Mouse (Mus musculus) embryonic facial prominence, embryonic 13.5 days (tissue): ENCODE data around the gene Actl11. TPM values are rescaled to one million over a fixed set of nuclear protein-coding genes. Genes with fewer than 3 reads are reported as not detected.
A peak's percentile ranks its signal among the peaks of the same experiment; 100 is the strongest.

ENCODE experiments used
- ATAC-seq: fragments of 200-750 bp; cut with Nextera tagmentation; 2 replicates; pipeline ENCODE4 v1.8.0; 2017; ENCODE audit warnings: low read depth; ENCODE audit not compliant: insufficient number of reproducible peaks, insufficient read depth, low FRiP score, low TSS enrichment
- H3K27ac ChIP-seq: fragments of 300-500 bp; sonication (generic); 2 replicates; pipeline ENCODE4 v1.5.1; 2015; ENCODE audit warnings: moderate library complexity, mild to moderate bottlenecking, inconsistent platforms
- H3K27me3 ChIP-seq: fragments of 300-500 bp; sonication (generic); 2 replicates; pipeline ENCODE4 v1.6.1; 2015; ENCODE audit warnings: mild to moderate bottlenecking, inconsistent platforms
- H3K36me3 ChIP-seq: fragments of 300-500 bp; sonication (generic); 2 replicates; pipeline ENCODE4 v1.6.1; 2015; ENCODE audit warnings: mild to moderate bottlenecking, inconsistent platforms
- H3K4me1 ChIP-seq: fragments of 300-500 bp; sonication (generic); 2 replicates; pipeline ENCODE4 v1.6.1; 2015; ENCODE audit warnings: inconsistent platforms
- H3K4me2 ChIP-seq: fragments of 300-500 bp; sonication (generic); 2 replicates; pipeline ENCODE4 v1.6.1; 2015; ENCODE audit warnings: moderate library complexity, mild to moderate bottlenecking, inconsistent platforms
- H3K4me3 ChIP-seq: fragments of 300-500 bp; sonication (generic); 2 replicates; pipeline ENCODE4 v1.5.1; 2015; ENCODE audit warnings: mild to moderate bottlenecking, inconsistent platforms
- H3K9ac ChIP-seq: fragments of 300-500 bp; sonication (generic); 2 replicates; pipeline ENCODE4 v1.6.1; 2015; ENCODE audit warnings: mild to moderate bottlenecking, inconsistent platforms
- H3K9me3 ChIP-seq: fragments of 300-500 bp; sonication (generic); 2 replicates; pipeline ENCODE4 v1.6.1; 2016; ENCODE audit warnings: inconsistent platforms
- WGBS: fragments of 180-500 bp; shearing (Covaris S2); methylation state at CpG from one replicate; pipeline ENCODE4 v1.1.7; 2015; ENCODE audit warnings: mixed read lengths; 5-methylcytosine and 5-hydroxymethylcytosine counted together
- polyA plus RNA-seq: library from polyadenylated mRNA; unstranded; fragments of >200 nt; fragmentation: Nextera tagmentation; extraction: Ambion mirVana; gene quantifications from 2 replicates; pipeline ENCODE4 v1.2.1, GENCODE M21; 2015

The Actl11 gene
- polyA plus RNA-seq, 1 experiment from 2014 or later: not detected

DNA sequence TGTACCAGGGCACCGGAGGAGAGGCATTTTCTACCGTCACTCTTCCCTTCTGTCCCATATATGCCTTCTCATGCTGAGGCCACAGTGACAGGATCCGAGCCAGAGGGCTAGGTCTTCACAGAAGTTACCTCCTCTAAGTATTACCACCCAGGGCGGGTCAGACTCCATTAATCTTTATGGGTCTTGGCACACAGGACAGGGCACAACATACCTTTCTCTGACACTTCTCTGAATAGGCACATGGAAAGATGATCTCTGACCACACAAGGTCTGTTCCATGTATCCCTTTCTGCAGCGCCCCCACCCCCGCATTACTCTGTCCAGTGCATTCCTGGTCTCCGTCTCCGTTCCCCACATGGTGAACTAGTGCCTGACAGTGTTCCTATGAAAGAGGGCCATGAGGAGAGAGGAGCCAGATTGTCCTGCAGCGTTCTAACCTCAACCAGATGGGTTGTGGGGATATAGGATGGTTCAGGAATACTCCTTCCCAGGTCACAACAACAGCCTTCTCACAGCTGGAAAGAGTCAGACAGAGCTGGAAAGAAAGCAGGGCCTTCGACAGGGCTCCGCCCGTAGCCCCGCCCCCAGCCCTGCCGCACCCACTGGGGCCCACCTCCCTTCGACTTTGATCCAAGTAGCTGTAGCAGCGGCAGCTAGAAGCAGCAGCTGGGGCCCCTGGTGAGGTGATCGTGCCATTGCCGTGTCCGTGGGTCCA lies 21.9 kb upstream of the Actl11 start, which contains the start of gene Mst1r:
Mst1r (plus strand) TSS at position 622 of the 715 bp plus-strand sequence.
- Histone ChIP-seq H3K27me3 (peaks cover 5% of the 10 kb centered on the region), H3K27ac (peak within 1 kb of the TSS; percentile 75), H3K4me3 (peak within 1 kb of the TSS; percentile 45), H3K36me3 (peaks cover 12% of the 10 kb centered on the region), H3K4me1 (peaks cover 47% of the 10 kb centered on the region), H3K4me2 (peak within 1 kb of the TSS; percentile 70), H3K9me3 (no peaks in the 10 kb centered on the region), H3K9ac (peak within 1 kb of the TSS; percentile 64)
- 13% methylated on average over 19 of the region's 19 CpGs for WGBS
- peak; percentile 77 for ATAC-seq

DNA sequence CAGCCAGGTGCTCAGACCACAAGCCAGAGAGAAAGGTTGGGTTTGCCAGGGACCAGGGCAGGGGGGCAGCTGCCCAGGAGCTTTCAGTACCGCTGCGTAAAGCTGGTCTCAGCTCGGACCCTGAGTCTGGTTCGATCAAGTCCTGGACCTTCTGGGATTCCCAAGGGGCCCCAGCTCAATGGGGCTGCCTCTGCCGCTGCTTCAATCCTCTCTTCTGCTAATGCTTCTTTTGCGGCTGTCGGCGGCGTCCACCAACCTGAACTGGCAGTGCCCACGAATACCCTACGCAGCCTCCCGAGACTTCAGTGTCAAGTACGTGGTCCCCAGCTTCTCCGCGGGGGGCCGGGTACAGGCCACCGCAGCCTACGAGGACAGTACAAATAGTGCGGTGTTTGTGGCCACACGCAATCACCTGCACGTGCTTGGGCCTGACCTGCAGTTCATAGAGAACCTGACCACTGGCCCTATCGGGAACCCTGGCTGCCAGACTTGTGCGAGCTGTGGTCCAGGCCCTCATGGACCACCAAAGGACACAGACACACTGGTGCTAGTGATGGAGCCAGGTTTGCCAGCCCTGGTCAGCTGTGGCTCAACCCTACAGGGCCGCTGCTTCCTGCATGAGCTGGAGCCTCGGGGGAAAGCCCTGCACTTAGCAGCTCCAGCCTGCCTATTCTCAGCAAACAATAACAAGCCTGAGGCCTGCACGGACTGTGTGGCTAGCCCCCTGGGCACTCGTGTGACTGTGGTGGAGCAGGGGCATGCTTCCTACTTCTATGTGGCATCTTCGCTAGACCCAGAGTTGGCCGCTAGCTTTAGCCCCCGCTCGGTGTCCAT lies 21.1 kb upstream of the Actl11 start:
- Histone ChIP-seq H3K27me3 (no peaks in the 10 kb centered on the region), H3K27ac (peak overlapping the region; percentile 75), H3K4me1 (peaks cover 43% of the 10 kb centered on the region), H3K4me3 (peak overlapping the region; percentile 45), H3K9ac (peak overlapping the region; percentile 64), H3K36me3 (peaks cover 8% of the 10 kb centered on the region), H3K9me3 (no peaks in the 10 kb centered on the region), H3K4me2 (peak overlapping the region; percentile 70)
- 45% methylated on average over 31 of the region's 31 CpGs for WGBS
- no peak for ATAC-seq

DNA sequence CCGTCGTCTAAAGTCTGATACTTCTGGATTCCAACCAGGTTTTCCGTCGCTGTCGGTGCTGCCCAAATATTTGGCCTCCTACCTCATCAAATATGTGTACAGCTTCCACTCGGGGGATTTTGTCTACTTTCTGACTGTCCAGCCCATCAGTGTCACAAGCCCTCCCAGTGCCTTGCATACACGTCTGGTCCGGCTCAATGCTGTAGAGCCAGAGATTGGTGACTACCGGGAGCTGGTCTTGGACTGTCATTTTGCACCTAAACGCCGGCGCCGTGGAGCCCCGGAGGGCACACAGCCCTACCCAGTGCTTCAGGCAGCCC lies 20.5 kb upstream of the Actl11 start:
- Histone ChIP-seq H3K9me3 (no peaks in the 10 kb centered on the region), H3K27ac (peak overlapping the region; percentile 3; the same call in 1 of the 2 replicates), H3K4me3 (peak overlapping the region; percentile 45), H3K4me1 (peaks cover 43% of the 10 kb centered on the region), H3K27me3 (no peaks in the 10 kb centered on the region), H3K9ac (peak overlapping the region; percentile 64; the same call in 1 of the 2 replicates), H3K4me2 (peak overlapping the region; percentile 70), H3K36me3 (peaks cover 8% of the 10 kb centered on the region)
- no peak for ATAC-seq
- 79% methylated on average over 14 of the region's 14 CpGs for WGBS

DNA sequence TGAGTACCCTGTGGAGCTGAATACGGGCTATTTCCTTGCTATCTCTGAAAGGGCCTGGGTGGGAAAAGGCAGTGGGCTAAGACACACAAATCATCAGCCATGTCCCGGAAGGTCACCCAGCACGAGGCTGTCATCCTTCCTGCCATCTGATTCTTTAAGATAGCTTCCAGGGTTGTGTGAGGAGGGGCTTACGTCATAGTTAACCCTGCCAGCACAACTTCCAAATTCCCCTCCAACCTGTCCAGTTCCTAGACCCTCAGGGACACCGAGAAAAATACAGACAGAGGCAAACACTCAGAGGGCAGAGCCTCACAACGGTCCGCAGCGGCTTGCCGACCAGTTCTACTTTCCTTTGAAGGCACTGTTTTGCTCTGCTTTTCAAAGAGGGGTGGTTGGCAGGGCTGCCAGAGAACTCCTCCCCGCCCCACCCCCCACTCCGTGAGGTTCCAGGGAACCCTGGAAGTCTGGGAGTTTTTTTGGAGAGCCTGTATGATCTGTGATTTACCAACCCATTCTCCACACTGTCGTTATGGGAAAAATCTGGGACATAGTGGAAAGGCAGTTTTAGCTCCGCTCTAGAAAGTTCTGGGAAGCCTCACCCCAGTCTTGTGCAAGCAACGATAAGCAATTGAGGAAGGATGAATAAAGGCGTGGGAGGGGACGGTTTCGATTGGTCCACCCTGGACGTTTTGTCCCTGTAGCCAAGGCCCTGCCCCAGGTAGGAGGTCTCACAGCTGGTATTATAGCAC lies 19.7 kb upstream of the Actl11 start:
- no peak for ATAC-seq
- peak overlapping the region; percentile 64 for H3K9ac ChIP-seq
- WGBS: 35% methylated on average over 18 of the region's 18 CpGs
- no peak overlapping the region for H3K27ac ChIP-seq
- peak overlapping the region; percentile 70 for H3K4me2 ChIP-seq
- no peaks in the 10 kb centered on the region for H3K9me3 ChIP-seq
- no peaks in the 10 kb centered on the region for H3K27me3 ChIP-seq
- H3K4me1 ChIP-seq: peaks cover 43% of the 10 kb centered on the region
- peaks cover 13% of the 10 kb centered on the region; the same call in 1 of the 2 replicates for H3K36me3 ChIP-seq
- peak overlapping the region; percentile 45 for H3K4me3 ChIP-seq

DNA sequence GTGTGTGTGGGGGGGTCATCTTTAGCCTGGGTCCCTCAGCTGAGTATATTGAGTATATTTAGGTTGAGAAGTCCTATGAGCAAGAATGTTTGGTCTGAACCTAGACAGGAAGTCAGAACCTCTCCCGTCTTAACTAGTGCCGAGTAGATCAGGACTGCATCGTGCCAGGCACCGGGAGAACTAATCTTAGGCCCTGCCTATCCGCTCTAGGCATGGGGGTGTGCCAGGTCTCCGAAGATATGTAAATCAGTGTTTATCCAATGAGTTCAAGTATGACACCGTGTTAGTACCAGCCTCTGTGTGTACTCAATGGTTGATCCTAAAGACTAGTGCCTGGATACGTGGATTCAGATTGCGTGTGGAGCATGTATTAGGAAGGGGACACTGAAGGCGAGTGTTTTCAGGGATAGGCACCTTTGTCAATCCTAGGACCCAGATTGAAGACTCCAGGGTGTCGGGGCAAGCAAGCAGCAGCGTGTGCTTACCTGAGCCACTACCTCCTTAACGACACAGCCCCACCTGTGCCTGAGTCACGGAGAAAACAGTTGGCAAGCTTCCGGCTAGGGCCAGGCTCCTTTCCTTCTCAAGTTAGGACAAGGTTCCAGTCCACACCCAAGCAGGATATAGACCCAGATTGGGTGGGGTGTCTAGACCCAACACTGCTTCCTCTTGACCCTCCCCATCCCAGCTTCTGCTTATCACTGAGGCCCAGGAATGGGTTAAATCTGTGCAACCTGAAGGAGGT lies 18.1 kb upstream of the Actl11 start:
- no peak overlapping the region for H3K27ac ChIP-seq
- H3K4me3 ChIP-seq: no peak overlapping the region
- peak overlapping the region; percentile 70; the same call in 1 of the 2 replicates for H3K4me2 ChIP-seq
- H3K9ac ChIP-seq: no peak overlapping the region
- WGBS: 85% methylated on average over 15 of the region's 15 CpGs
- H3K9me3 ChIP-seq: no peaks in the 10 kb centered on the region
- H3K27me3 ChIP-seq: no peaks in the 10 kb centered on the region
- H3K4me1 ChIP-seq: peaks cover 40% of the 10 kb centered on the region
- H3K36me3 ChIP-seq: peaks cover 19% of the 10 kb centered on the region
- no peak for ATAC-seq

- H3K9ac ChIP-seq: no peak overlapping the region
- ATAC-seq: no peak
These were observed 13.4 kb upstream of the Actl11 start for GRCm38 (mm10) chr9:107914764-107915420.

GRCm38 (mm10) chr9:107917895-107918608 lies 10.2 kb upstream of the Actl11 start:
- H3K36me3 ChIP-seq: peaks cover 11% of the 10 kb centered on the region
- no peaks in the 10 kb centered on the region for H3K9me3 ChIP-seq
- H3K9ac ChIP-seq: peak overlapping the region; percentile 16; the same call in 1 of the 2 replicates
- peak; percentile 39; the same call in 1 of the 2 replicates for ATAC-seq
- 25% methylated on average over 13 of the region's 13 CpGs for WGBS
- H3K27me3 ChIP-seq: no peaks in the 10 kb centered on the region
- no peak overlapping the region for H3K4me3 ChIP-seq
- peak overlapping the region; percentile 26 for H3K4me2 ChIP-seq
- peaks cover 21% of the 10 kb centered on the region for H3K4me1 ChIP-seq
- peak overlapping the region; percentile 77 for H3K27ac ChIP-seq

More at GRCm38 (mm10) chr9:107914764-107915420, 13.4 kb upstream of the Actl11 start:
- no peak overlapping the region for H3K4me3 ChIP-seq
- 0 out of 2 replicates have a peak overlapping the region, but pooled peaks have one; percentile 11 for H3K27ac ChIP-seq
- H3K27me3 ChIP-seq: no peaks in the 10 kb centered on the region
- H3K36me3 ChIP-seq: peaks cover 19% of the 10 kb centered on the region
- WGBS: 74% methylated on average over 16 of the region's 16 CpGs
- H3K4me1 ChIP-seq: peaks cover 21% of the 10 kb centered on the region
- no peak overlapping the region for H3K4me2 ChIP-seq
- H3K9me3 ChIP-seq: no peaks in the 10 kb centered on the region

- WGBS: 82% methylated on average over 6 of the region's 6 CpGs
- H3K27me3 ChIP-seq: no peaks in the 10 kb centered on the region
- no peaks in the 10 kb centered on the region for H3K9me3 ChIP-seq
- ATAC-seq: no peak
- no peak overlapping the region for H3K4me3 ChIP-seq
- no peak overlapping the region for H3K4me2 ChIP-seq
- H3K36me3 ChIP-seq: peaks cover 6% of the 10 kb centered on the region; the same call in 1 of the 2 replicates
- peaks cover 26% of the 10 kb centered on the region for H3K4me1 ChIP-seq
- H3K27ac ChIP-seq: peak overlapping the region; percentile 77
- H3K9ac ChIP-seq: no peak overlapping the region
These were observed 9.4 kb upstream of the Actl11 start for GRCm38 (mm10) chr9:107918884-107919283.

DNA sequence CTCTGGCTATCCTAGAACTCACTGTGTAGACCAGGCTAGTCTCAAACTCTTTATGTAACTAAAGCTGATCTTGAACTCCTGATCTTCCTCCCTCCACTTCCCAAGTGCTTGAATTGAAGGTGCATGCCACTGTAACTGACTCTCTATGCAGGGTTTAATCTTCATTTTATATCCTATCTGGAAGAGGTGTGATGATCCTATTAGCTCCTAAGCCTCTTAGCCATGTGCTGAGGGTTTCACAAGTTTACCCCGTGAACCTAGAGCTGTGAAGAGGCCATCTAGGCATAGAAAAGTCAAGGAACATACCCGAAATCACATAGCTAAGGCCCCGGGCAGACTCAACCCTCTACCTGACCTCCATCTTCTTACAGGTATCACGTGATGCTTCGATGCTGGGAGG lies 8.8 kb upstream of the Actl11 start:
- no peak overlapping the region for H3K9ac ChIP-seq
- H3K27me3 ChIP-seq: no peaks in the 10 kb centered on the region
- H3K4me1 ChIP-seq: peaks cover 32% of the 10 kb centered on the region
- ATAC-seq: no peak
- H3K4me2 ChIP-seq: no peak overlapping the region
- 84% methylated on average over 5 of the region's 5 CpGs for WGBS
- peaks cover 6% of the 10 kb centered on the region; the same call in 1 of the 2 replicates for H3K36me3 ChIP-seq
- H3K4me3 ChIP-seq: no peak overlapping the region
- H3K27ac ChIP-seq: no peak overlapping the region
- no peaks in the 10 kb centered on the region for H3K9me3 ChIP-seq

- Histone ChIP-seq H3K4me1 (peaks cover 27% of the 10 kb centered on the region), H3K27ac (no peak overlapping the region), H3K27me3 (no peaks in the 10 kb centered on the region), H3K9ac (no peak overlapping the region), H3K9me3 (no peaks in the 10 kb centered on the region), H3K36me3 (no peaks in the 10 kb centered on the region), H3K4me2 (no peak overlapping the region), H3K4me3 (no peak overlapping the region)
- WGBS: 34% methylated on average over 7 of the region's 7 CpGs
- no peak for ATAC-seq
These were observed 5.2 kb upstream of the Actl11 start for GRCm38 (mm10) chr9:107923021-107923420.
